Mouse (Mus musculus) intestine, postnatal 0 days (tissue): ENCODE results near the gene Nmnat1. TPM values are rescaled to one million over a fixed set of nuclear protein-coding genes. Genes with fewer than 3 reads are reported as not detected.

Source experiments
- ATAC-seq: fragments of 200-750 bp; cut with Nextera tagmentation; 2 replicates; pipeline ENCODE4 v1.8.0; 2017; ENCODE audit warnings: mild to moderate bottlenecking, moderate TSS enrichment, moderate library complexity
- H3K27ac ChIP-seq: fragments of 300-500 bp; sonication (generic); 2 replicates; pipeline ENCODE4 v1.5.1; 2014; ENCODE audit warnings: mild to moderate bottlenecking, low read depth, low read length, moderate library complexity
- H3K27me3 ChIP-seq: fragments of 300-500 bp; sonication (generic); replicated peaks from 2 replicates; pipeline ENCODE4 v1.6.1; 2014; ENCODE audit warnings: low read length, mixed read lengths; ENCODE audit not compliant: control insufficient read depth, insufficient read depth
- H3K36me3 ChIP-seq: fragments of 300-500 bp; sonication (generic); 2 replicates; pipeline ENCODE4 v1.6.1; 2014; ENCODE audit warnings: mild to moderate bottlenecking, moderate library complexity; ENCODE audit not compliant: control insufficient read depth, insufficient read depth
- H3K4me1 ChIP-seq: fragments of 300-500 bp; sonication (generic); replicated peaks from 2 replicates; pipeline ENCODE4 v1.6.1; 2014; ENCODE audit warnings: antibody characterized with exemption, low read length, mixed read lengths; ENCODE audit not compliant: control insufficient read depth, insufficient read depth
- H3K4me2 ChIP-seq: fragments of 300-500 bp; sonication (generic); replicated peaks from 2 replicates; pipeline ENCODE4 v1.6.1; 2014; ENCODE audit warnings: low read depth, mild to moderate bottlenecking, moderate library complexity
- H3K4me3 ChIP-seq: fragments of 300-500 bp; sonication (generic); 2 replicates; pipeline ENCODE4 v1.5.1; 2014; ENCODE audit warnings: low read depth, low read length
- H3K9ac ChIP-seq: fragments of 300-500 bp; sonication (generic); 2 replicates; pipeline ENCODE4 v1.6.1; 2014; ENCODE audit warnings: mild to moderate bottlenecking, low read depth, low read length
- H3K9me3 ChIP-seq: fragments of 300-500 bp; sonication (generic); 2 replicates; pipeline ENCODE4 v1.6.1; 2016; ENCODE audit warnings: mixed run types; ENCODE audit not compliant: control insufficient read depth
- CTCF ChIP-seq: sonication (generic); IDR thresholded peaks from 2 replicates; pipeline ENCODE4 v1.5.1; 2016; ENCODE audit warnings: low read depth, mild to moderate bottlenecking, control low read depth, antibody characterized with exemption, moderate library complexity
- WGBS: fragments of 180-500 bp; shearing (Covaris S2); extraction: QIAGEN DNeasy Blood & Tissue Kit; methylation state at CpG from one replicate; pipeline ENCODE4 v1.1.7; 2014; 5-methylcytosine and 5-hydroxymethylcytosine counted together
- polyA plus RNA-seq: library from polyadenylated mRNA; unstranded; fragments of >200 nt; fragmentation: Nextera tagmentation; extraction: Ambion mirVana; gene quantifications from 2 replicates; pipeline ENCODE4 v1.2.1, GENCODE M21; 2015

Gene Nmnat1
- polyA plus RNA-seq, 1 experiment from 2014 or later: 10.8 TPM

GRCm38 (mm10) chr4:149523961-149524360, 39.0 kb upstream of the Nmnat1 start:
- no peak for ATAC-seq
- TF ChIP-seq CTCF: no peak
- no peak overlapping the region for H3K4me2 ChIP-seq
- no peaks in the 10 kb centered on the region for H3K27me3 ChIP-seq
- H3K4me3 ChIP-seq: no peak overlapping the region
- H3K4me1 ChIP-seq: peaks cover 3% of the 10 kb centered on the region
- no peak overlapping the region for H3K9ac ChIP-seq
- no peak overlapping the region for H3K27ac ChIP-seq
- H3K9me3 ChIP-seq: no peaks in the 10 kb centered on the region
- 86% methylated on average over 6 of the region's 6 CpGs for WGBS
- H3K36me3 ChIP-seq: no peaks in the 10 kb centered on the region

DNA sequence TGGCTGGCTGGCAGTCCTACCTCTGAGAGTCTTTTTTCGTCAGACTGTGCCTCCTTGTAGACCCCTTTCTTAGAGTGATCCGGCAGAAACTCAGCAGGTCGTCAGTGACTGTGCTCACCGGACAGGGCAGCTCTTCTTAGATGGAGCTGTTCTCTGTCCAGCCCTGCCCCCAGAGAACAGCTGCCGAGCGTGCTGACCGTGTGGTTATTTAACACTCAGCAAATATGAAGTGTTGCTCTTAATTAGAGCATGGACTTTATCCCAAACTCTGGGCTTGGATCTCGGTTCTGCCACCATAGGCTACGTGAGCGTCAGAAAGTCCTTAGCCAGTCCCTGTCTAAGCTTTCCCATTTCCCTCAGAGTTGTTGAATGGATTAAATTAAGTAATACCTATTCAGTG, 36.3 kb upstream of the Nmnat1 start:
- H3K4me3 ChIP-seq: no peak overlapping the region
- H3K27me3 ChIP-seq: no peaks in the 10 kb centered on the region
- peaks cover 6% of the 10 kb centered on the region for H3K4me1 ChIP-seq
- no peak for TF ChIP-seq CTCF
- no peaks in the 10 kb centered on the region for H3K9me3 ChIP-seq
- H3K27ac ChIP-seq: no peak overlapping the region
- H3K36me3 ChIP-seq: no peaks in the 10 kb centered on the region
- no peak overlapping the region for H3K9ac ChIP-seq
- no peak overlapping the region; the same call in 1 of the 2 replicates for H3K4me2 ChIP-seq
- 51% methylated on average over 10 of the region's 10 CpGs for WGBS
- ATAC-seq: no peak

- no peak for TF ChIP-seq CTCF
- no peak for ATAC-seq
- H3K4me1 ChIP-seq: peaks cover 6% of the 10 kb centered on the region; the same call in 1 of the 2 replicates
- H3K36me3 ChIP-seq: no peaks in the 10 kb centered on the region
- peak overlapping the region; percentile 77 for H3K27ac ChIP-seq
- WGBS: 4% methylated on average over 45 of the region's 52 CpGs
- H3K4me3 ChIP-seq: peak overlapping the region; percentile 85
- peak overlapping the region; percentile 84 for H3K9ac ChIP-seq
- no peaks in the 10 kb centered on the region for H3K9me3 ChIP-seq
- H3K4me2 ChIP-seq: peak overlapping the region; percentile 98
- no peaks in the 10 kb centered on the region for H3K27me3 ChIP-seq
These were observed 33.6 kb upstream of the Nmnat1 start for GRCm38 (mm10) chr4:149518351-149519220.

- H3K4me2 ChIP-seq: peak within 1 kb of the TSS; percentile 98
- H3K27ac ChIP-seq: peak within 1 kb of the TSS; percentile 77
- no peaks in the 10 kb centered on the region for H3K36me3 ChIP-seq
- 2% methylated on average over 38 of the region's 46 CpGs for WGBS
- peak within 1 kb of the TSS; percentile 85 for H3K4me3 ChIP-seq
- H3K9me3 ChIP-seq: no peaks in the 10 kb centered on the region
- peaks cover 6% of the 10 kb centered on the region; the same call in 1 of the 2 replicates for H3K4me1 ChIP-seq
- H3K27me3 ChIP-seq: no peaks in the 10 kb centered on the region
- ATAC-seq: peak; percentile 98
- H3K9ac ChIP-seq: peak within 1 kb of the TSS; percentile 84
- no peak for TF ChIP-seq CTCF
These were observed 32.9 kb upstream of the Nmnat1 start, which contains the start of gene Ctnnbip1 for GRCm38 (mm10) chr4:149517868-149518340. Gene Ctnnbip1 (plus strand): TSS chr4:149518236.

- H3K27ac ChIP-seq: no peak overlapping the region
- no peak for TF ChIP-seq CTCF
- no peaks in the 10 kb centered on the region for H3K27me3 ChIP-seq
- H3K9ac ChIP-seq: no peak overlapping the region
- WGBS: 94% methylated on average over 5 of the region's 5 CpGs
- no peaks in the 10 kb centered on the region for H3K36me3 ChIP-seq
- H3K4me1 ChIP-seq: peaks cover 6% of the 10 kb centered on the region; the same call in 1 of the 2 replicates
- H3K9me3 ChIP-seq: no peaks in the 10 kb centered on the region
- no peak overlapping the region for H3K4me3 ChIP-seq
- H3K4me2 ChIP-seq: no peak overlapping the region
- ATAC-seq: no peak
These were observed 30.7 kb upstream of the Nmnat1 start for GRCm38 (mm10) chr4:149515706-149516105.

DNA sequence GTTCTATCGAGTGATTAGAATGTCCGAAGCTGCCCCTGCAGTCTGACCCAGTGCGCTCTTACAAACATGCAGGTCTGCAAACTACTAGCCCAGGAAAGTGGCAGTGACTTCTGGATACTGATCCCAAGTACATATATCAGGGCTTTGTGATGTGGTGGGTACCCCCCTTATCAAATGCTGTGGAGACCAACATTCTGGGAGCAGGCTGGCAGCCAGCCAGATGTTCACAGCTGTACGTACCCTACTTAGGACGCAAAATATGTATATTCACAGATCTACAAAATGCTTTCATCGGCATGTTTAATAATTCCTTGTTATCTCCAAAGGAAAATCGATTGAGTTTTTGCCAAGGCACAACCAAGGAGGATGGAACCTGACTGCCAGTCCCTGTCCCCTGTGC, 27.1 kb upstream of the Nmnat1 start:
- 70% methylated on average over 7 of the region's 7 CpGs for WGBS
- no peak overlapping the region for H3K9ac ChIP-seq
- ATAC-seq: no peak
- no peaks in the 10 kb centered on the region for H3K27me3 ChIP-seq
- H3K9me3 ChIP-seq: no peaks in the 10 kb centered on the region
- no peak for TF ChIP-seq CTCF
- no peaks in the 10 kb centered on the region for H3K4me1 ChIP-seq
- no peaks in the 10 kb centered on the region for H3K36me3 ChIP-seq
- no peak overlapping the region for H3K4me2 ChIP-seq
- H3K4me3 ChIP-seq: no peak overlapping the region
- no peak overlapping the region for H3K27ac ChIP-seq
